Mouse (Mus musculus) T-helper 17 cell (primary cell): ENCODE data around the gene Fosl1.
"Not testable (repeated sequence)": the region's sequence is repeated elsewhere in the genome, so short reads cannot be mapped to it uniquely, and the experiment has no call there.

Experiments used
- in situ Hi-C, 2 experiments: fragments of 300-600 bp; cut with MboI, MseI; formaldehyde crosslinking; loops; 1 replicate in 1 of 2; 2 replicates in 1 of 2; pipeline ENCODE4 v1.15.1; 2025; ENCODE audit warnings: high pct_unique_total_duplicates in 2 of 2

Fosl1 gene

DNA sequence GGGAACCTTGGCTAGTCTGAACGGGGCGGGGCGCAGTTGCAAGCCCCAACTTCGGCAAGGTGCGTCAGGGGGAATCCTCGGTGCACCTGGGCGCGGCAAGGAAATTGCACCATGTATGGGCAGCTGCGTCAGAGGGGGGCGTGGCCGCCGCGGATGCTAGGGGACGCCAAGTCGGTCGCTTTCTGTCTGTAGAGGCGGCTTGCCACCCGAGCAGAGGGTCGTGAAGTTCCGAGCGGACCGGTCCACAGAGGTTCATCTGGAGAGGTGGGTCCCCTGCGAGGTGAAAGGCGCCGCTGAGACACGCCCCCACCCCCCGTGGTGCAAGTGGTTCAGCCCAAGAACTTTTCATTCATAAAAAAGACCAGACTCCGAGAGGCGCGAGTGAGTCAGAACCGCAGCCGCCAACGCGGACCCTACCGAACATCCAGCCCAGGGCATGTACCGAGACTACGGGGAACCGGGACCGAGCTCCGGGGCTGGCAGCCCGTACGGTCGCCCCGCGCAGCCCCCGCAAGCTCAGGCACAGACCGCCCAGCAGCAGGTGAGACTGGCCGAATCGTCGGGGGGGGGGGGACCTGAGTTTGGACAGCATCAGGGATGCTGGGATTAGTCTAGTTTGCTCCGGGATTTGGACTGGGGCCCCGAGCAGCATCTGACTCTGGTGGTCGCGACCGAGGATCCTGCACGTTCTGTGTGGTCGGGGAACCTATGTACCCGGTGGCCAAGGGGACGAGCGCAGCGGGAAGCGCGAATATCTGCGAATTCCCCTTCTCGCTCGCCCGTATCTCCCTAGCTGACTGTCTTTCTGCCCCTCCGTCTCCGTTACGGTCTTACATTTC lies at the start of gene Fosl1:
Gene Fosl1 (plus strand): TSS at position 33 of the 839 bp plus-strand sequence.
- in situ Hi-C loops, result loop anchor here in 1 of 2 experiments (5.0 to 25.0 kb wide), 2 partner anchors 40 to 1735 kb away; partner anchors contain the start of gene 1810055G02Rik

DNA sequence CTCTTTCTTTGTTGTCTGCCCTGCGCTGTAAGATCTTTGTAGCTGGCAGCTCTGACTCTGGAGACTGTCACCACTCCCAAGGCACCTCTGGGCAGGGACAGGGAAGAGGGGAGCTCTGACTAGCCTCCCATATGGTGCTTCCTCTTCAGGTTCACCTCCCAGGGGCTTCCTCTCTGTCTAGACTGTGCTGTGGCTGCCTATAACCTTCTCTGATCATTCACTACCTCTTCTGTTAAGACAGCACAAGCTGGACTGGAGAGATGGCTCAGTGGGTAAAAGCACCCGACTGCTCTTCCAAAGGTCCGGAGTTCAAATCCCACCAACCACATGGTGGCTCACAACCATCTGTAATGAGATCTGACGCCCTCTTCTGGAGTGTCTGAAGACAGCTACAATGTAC lies 46.3 kb upstream of the Fosl1 start:
- in situ Hi-C loops, result not testable (repeated sequence)

- in situ Hi-C loops, result no loop called here
Observed at GRCm38 (mm10) chr19:5402293-5402692, 45.1 kb upstream of the Fosl1 start, which contains the start of gene Tsga10ip. TSS of gene Tsga10ip (minus strand) at chr19:5402526.

GRCm38 (mm10) chr19:5405924-5406323 lies 41.4 kb upstream of the Fosl1 start:
- in situ Hi-C loops, result loop anchor here in 1 of 2 experiments (5.0 kb wide), 1 partner anchor 41 kb away; the partner anchor contains the start of gene Fosl1

DNA sequence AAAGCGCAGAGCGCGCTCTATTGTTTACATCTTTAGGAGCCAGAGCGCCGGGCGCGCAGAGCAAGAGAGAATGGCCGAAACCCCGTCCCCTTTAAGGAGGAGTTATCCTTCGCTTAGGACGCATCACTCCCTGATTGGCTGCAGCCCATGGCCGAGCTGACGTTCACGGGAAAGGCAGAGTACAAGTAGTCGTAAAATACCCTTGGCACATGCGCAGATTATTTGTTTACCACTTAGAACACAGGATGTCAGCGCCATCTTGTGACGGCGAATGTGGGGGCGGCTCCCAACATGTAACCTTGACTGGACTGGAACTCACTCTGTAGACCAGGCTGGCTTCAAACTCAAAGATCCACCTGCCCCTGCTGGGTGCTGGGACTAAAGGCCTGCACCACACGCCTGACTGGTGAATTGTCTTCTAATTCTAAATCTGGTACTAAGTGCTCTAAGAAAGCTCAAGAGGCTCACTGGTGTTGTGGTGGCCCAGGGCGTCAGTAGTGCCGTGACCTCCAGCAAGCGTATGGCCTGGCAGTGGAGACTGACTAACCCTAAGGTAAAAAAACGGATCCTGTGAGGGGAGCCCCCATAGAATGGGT lies 40.7 kb upstream of the Fosl1 start:
- in situ Hi-C loops, result loop anchor here in 1 of 2 experiments (5.0 kb wide), 1 partner anchor 41 kb away; the partner anchor contains the start of gene Fosl1

- in situ Hi-C loops, result loop anchor here in 1 of 2 experiments (5.0 kb wide), 1 partner anchor 40 kb away; the partner anchor contains the start of gene Fosl1
Observed at GRCm38 (mm10) chr19:5407133-5407532, 40.2 kb upstream of the Fosl1 start.

- in situ Hi-C loops, result loop anchor here in 1 of 2 experiments (5.0 kb wide), 1 partner anchor 39 kb away; the partner anchor contains the start of gene Fosl1
Observed at GRCm38 (mm10) chr19:5408057-5409001, 39.0 kb upstream of the Fosl1 start.

DNA sequence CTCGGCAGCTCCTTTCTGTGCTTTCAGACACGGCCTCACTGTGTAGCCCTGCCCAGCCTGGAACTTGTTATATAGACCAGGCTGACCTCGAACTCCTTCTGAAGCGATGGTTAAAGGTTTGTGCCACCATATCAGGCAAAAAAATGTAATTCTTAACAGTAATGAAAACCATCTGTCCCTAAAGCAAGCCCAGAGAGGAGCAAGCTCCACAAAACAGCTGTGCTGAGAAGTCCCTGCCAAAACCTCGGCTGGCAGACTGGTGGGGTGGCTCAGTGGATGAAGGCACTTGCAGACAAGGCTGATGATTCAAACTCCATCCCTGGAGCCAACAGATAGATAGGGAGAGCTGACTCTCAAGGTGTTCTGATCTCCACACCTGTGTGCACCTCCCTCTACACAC lies 38.3 kb upstream of the Fosl1 start:
- in situ Hi-C loops, result loop anchor here in 1 of 2 experiments (5.0 kb wide), 1 partner anchor 38 kb away; the partner anchor contains the start of gene Fosl1

GRCm38 (mm10) chr19:5410641-5411040 lies 36.7 kb upstream of the Fosl1 start:
- in situ Hi-C loops, result no loop called here

GRCm38 (mm10) chr19:5411961-5412360 lies 35.4 kb upstream of the Fosl1 start:
- in situ Hi-C loops, result no loop called here

DNA sequence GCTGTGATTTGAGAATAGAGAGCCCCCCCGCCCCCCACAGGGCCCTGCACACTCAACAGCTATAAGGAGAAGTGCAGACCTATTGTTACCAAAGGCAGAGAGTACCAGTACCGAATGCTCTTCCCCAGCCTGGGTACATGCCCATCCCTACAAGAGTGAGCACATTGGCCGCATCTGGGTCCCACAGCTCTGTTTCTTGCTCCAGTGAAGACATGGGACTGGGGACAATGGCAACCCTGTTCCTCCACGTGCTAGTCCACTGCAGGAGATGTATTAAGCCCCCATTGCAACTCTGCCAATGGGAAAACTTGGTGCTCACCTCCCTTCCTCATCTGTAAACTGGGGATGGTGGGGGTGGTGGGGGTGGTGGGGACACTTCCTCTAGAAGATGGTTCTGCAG lies 33.5 kb upstream of the Fosl1 start:
- in situ Hi-C loops, result no loop called here

- in situ Hi-C loops, result no loop called here
Observed at GRCm38 (mm10) chr19:5414534-5414957, 32.8 kb upstream of the Fosl1 start.

DNA sequence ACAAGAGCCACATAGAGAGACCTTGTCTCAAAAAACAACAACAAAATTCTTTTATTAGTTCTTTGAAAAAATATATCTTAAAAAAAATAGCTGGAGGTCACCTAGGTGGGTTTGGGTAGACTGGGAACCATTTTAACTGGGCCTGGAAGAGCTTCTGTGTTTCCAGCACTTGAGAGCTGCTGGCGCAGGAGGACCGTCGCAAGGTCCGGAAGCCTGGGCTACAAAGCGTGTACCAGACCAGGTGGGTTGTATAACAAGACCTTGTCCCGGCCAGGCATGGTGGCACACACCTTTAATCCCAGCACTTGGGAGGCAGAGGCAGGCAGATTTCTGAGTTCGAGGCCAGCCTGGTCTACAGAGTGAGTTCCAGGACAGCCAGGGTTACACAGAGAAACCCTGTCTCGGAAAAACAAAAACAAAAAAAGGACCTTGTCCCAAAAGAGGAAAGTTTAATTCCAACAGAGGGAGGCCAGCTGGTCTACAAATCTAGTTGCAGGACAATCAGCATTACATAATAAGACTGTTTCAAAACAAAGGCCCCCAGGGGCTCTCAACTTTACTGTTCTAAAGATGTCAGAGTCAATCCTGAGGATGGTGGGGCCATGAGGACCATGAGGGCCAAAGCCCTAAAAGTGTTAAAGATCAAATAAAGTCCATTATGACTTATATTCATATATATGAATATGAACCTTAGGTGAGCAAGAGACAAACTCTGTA lies 28.4 kb upstream of the Fosl1 start:
- in situ Hi-C loops, result no loop called here

GRCm38 (mm10) chr19:5419630-5420029 lies 27.7 kb upstream of the Fosl1 start:
- in situ Hi-C loops, result no loop called here

- in situ Hi-C loops, result no loop called here
Observed at GRCm38 (mm10) chr19:5420579-5420978, 26.8 kb upstream of the Fosl1 start.

- in situ Hi-C loops, result no loop called here
Observed at GRCm38 (mm10) chr19:5421784-5422183, 25.6 kb upstream of the Fosl1 start.

- in situ Hi-C loops, result no loop called here
Observed at GRCm38 (mm10) chr19:5422267-5422666, 25.1 kb upstream of the Fosl1 start.

- in situ Hi-C loops, result no loop called here
Observed at GRCm38 (mm10) chr19:5422895-5423443, 24.4 kb upstream of the Fosl1 start.

DNA sequence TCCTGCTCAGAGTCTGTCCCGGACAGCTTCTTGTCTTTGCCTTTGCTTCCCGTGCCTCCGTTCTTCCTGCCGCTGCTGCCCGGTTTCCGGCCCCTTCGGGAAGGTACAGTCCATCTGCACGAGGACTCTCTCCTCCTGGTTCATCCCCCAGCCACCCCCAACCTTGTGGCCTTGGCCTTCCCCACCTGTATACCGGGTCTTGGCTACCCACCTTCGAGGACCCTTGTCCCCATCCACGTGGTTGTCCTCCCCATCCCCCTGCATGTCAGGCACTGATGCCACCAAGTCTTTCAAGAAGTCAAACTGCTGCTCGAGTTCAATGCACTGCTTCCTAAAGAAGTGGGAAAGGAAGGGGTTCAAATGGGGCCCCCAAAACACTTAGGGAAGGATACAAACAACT lies 23.8 kb upstream of the Fosl1 start:
- in situ Hi-C loops, result no loop called here

DNA sequence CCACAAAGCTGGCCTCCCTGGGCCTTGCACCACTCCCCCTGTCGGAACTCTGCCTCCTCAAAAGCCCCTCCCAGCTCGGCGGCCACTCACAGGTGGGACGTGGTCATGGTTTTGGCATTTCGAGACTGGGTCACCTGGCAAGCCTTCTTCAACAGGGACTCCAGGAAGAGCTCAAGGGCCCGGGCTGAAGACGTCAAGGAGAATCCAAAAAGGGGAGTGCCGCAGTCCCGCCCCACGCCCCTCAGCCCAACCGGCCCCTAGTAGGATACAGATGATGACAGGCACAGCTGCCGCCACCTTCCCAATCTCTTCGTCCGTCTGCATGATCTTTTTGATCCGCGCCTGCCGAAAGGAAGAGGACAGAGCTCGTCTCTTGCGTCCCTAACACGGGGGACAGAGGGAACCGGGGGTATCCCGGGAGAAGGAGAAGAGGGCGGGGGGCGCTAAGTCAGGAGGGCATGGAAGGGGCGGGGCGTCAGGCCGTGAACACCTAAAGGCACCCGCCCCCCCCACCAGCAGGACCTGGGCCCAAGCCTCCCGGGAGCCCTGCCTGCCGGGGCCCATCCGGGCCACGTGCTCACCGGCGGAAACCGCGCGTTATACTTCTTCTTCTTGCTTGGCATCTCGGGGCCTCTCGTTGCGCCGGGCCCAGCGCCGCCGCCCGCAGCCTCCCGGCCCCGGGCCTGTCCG lies 23.1 kb upstream of the Fosl1 start:
- in situ Hi-C loops, result no loop called here
